Mouse (Mus musculus): Measurements from ENCODE around the gene Ptpro. TPM values are rescaled to one million over a fixed set of nuclear protein-coding genes. Genes with fewer than 3 reads are reported as not detected.

Ptpro gene
- polyA plus RNA-seq (2012; fragmentation: generic; extraction: Trizol), result not detected

DNA sequence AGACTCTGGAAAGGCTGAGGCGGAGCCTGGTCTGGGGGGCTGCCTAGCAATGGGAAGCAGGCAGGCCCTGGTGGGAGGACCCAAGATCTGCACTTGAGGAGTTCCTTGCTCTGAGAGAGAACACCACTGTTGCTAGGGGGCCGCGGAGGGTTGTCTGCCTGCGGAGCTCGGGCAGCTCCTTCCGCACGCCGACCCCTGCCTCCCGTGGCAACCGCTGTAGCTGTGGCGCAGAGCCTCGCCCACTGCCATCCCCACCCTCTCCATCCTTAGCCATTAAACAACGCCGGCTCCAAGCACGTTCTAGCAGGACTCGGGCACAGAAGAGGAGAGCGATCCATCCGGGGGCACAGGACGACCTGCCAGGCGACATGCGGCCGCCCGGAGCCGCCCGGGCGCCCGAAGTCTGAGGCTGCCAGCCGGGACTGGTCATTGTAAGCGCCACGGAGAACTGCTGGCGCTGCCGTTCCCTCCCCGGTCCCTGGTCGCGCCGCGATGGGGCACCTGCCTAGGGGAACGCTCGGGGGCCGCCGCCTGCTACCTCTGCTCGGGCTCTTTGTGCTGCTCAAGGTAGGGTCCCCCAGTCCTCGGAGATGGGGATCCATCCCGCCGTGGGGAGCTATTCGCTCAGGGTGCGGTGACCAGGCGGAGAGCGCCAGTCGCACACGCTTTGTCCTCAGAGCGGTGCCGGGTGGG, at the start of gene Ptpro:
Gene Ptpro, plus strand, starts transcription at position 126 of the 693 bp plus-strand sequence.

Other genes starting within 250 kb of the Ptpro start
- under 1 TPM; 0.05 to 0.26 TPM for gene Rerg, start 81.8 kb upstream of the Ptpro start, polyA plus RNA-seq (2012; fragmentation: generic; extraction: Trizol)